Comparison of ENCODE assay signal across 9 mouse cellular contexts in genomic region chr14:58663946-58664345, GRCm38 (mm10).
DNase-seq lines count a peak whose midpoint lies in the region; TF ChIP-seq lines count a peak whose summit lies in the region.
"Had no signal": no experiment of that assay in that cellular context is flagged by ENCODE, and none has a peak within 500 bp of the region (broad histone marks: within the 10 kb centered on the region; RNA-seq: fewer than 3 reads in every experiment).

No protein-coding gene starts in this region.

- TF ChIP-seq EP300 in heart, adult 2 months (IDR thresholded peaks at IDR 0.05; ENCODE audit: insufficient read depth, low read depth, low read length), result no peak

- no peak for DNase-seq in heart, adult 2 months
- no peak for DNase-seq in heart, postnatal 25 days (ENCODE audit: low spot score)
- DNase-seq in left cerebral cortex, adult 2 months (ENCODE audit: extremely low spot score in 1 of 2, low spot score in 2 of 2), result no peak
- DNase-seq in left cerebral cortex, postnatal 36 days (ENCODE audit: low spot score in 2 of 2), result no peak
- DNase-seq in brain, embryonic 14.5 days (ENCODE audit: low read depth), result no peak
- peak; percentile 4 for DNase-seq in lung, postnatal 36 days
- DNase-seq in spleen, adult 18-20 months, result no peak
- DNase-seq: thymus, postnatal 4 days had no signal

- H3K27ac ChIP-seq in heart, adult 2 months, result no peak overlapping the region
- no peak overlapping the region for H3K27ac ChIP-seq in left cerebral cortex, adult 2 months
- H3K27ac ChIP-seq: heart, embryonic 10.5 days had no signal

- H3K9ac ChIP-seq in heart, adult 2 months (ENCODE audit: low read depth, low read length), result no peak overlapping the region

- TF ChIP-seq POLR2A in heart, adult 2 months (IDR thresholded peaks at IDR 0.05; ENCODE audit: insufficient read depth, low read depth, low read length), result no peak
- no peak for TF ChIP-seq POLR2A in brain, embryonic 14.5 days (IDR thresholded peaks at IDR 0.05; ENCODE audit: borderline replicate concordance, extremely low read depth, insufficient read depth, insufficient read length, poor library complexity, severe bottlenecking)

- 71% methylated on average over 1 of the region's 1 CpGs for WGBS in heart, adult 2 months

- peak; percentile 49 for TF ChIP-seq CTCF in heart, adult 2 months (IDR thresholded peaks at IDR 0.05)
- TF ChIP-seq CTCF in left cerebral cortex, adult 2 months (IDR thresholded peaks at IDR 0.05), result peak; percentile 6; the same call in 1 of the 2 replicates
- TF ChIP-seq CTCF in brain, embryonic 14.5 days (IDR thresholded peaks at IDR 0.05; ENCODE audit: borderline replicate concordance, extremely low read depth, insufficient read depth, insufficient read length), result peak; percentile 38; the same call in 1 of the 2 replicates

- H3K36me3 ChIP-seq in heart, adult 2 months (ENCODE audit: control insufficient read depth, insufficient read depth, low read length), result no peaks in the 10 kb centered on the region
- H3K36me3 ChIP-seq: heart, embryonic 10.5 days had no signal

- H3K27me3 ChIP-seq in heart, adult 2 months (ENCODE audit: control insufficient read depth, insufficient read depth, low read length), result no peaks in the 10 kb centered on the region

- H3K4me3 ChIP-seq in heart, adult 2 months, result no peak overlapping the region
- no peak overlapping the region for H3K4me3 ChIP-seq in left cerebral cortex, adult 2 months
- H3K4me3 ChIP-seq: heart, embryonic 10.5 days had no signal

- H3K4me1 ChIP-seq in heart, adult 2 months (ENCODE audit: control insufficient read depth, insufficient read depth, low read length), result no peaks in the 10 kb centered on the region

- intact Hi-C loops in heart, adult 2 months (cut with DNase I), result no loop called here
- intact Hi-C loops in heart, postnatal 25 days (cut with DNase I), result no loop called here
- intact Hi-C loops in left cerebral cortex, adult 2 months (cut with DNase I), result no loop called here
- intact Hi-C loops in left cerebral cortex, postnatal 36 days (cut with DNase I), result no loop called here

- H3K79me2 ChIP-seq in heart, adult 2 months (replicated peaks; ENCODE audit: control insufficient read depth, insufficient read depth, low read length), result no peaks in the 10 kb centered on the region
